Mouse (Mus musculus): ENCODE results near the gene Eef1g. TPM values are rescaled to one million over a fixed set of nuclear protein-coding genes. Genes with fewer than 3 reads are reported as not detected.
A peak's percentile ranks its signal among the peaks of the same experiment; 100 is the strongest.

The Eef1g gene
- total RNA-seq, 2 experiments from 2014 or later, result 423 to 463 TPM

GRCm38 (mm10) chr19:9019298-9019697 lies 52.5 kb downstream of the Eef1g start:
- TF ChIP-seq CTCF (IDR thresholded peaks at IDR 0.05), result no peak
- H3K27ac ChIP-seq, result no peak overlapping the region
- H3K4me3 ChIP-seq, result no peak overlapping the region
- DNase-seq, result no peak
- intact Hi-C loops (cut with DNase I), result no loop called here

GRCm38 (mm10) chr19:9023021-9023778 lies 56.4 kb downstream of the Eef1g start:
- intact Hi-C loops (cut with DNase I), result no loop called here
- no peak for TF ChIP-seq CTCF (IDR thresholded peaks at IDR 0.05)
- peak; percentile 54 for DNase-seq
- Histone ChIP-seq H3K4me3 (no peak overlapping the region), H3K27ac (peak overlapping the region; percentile 71)

GRCm38 (mm10) chr19:9025562-9026257 lies 58.9 kb downstream of the Eef1g start:
- Histone ChIP-seq H3K4me3 (no peak overlapping the region), H3K27ac (peak overlapping the region; percentile 84)
- TF ChIP-seq CTCF (IDR thresholded peaks at IDR 0.05), result no peak
- DNase-seq, result no peak
- intact Hi-C loops (cut with DNase I), result loop anchor here (5.0 kb wide), 1 partner anchor 33 kb away; no protein-coding TSS in a partner anchor

GRCm38 (mm10) chr19:9026634-9027033 lies 59.8 kb downstream of the Eef1g start:
- Histone ChIP-seq H3K4me3 (no peak overlapping the region), H3K27ac (peak overlapping the region; percentile 84)
- no peak for TF ChIP-seq CTCF (IDR thresholded peaks at IDR 0.05)
- intact Hi-C loops (cut with DNase I), result loop anchor here (5.0 kb wide), 1 partner anchor 34 kb away; no protein-coding TSS in a partner anchor
- no peak for DNase-seq

GRCm38 (mm10) chr19:9027795-9028194 lies 61.0 kb downstream of the Eef1g start:
- TF ChIP-seq CTCF (IDR thresholded peaks at IDR 0.05), result no peak
- Histone ChIP-seq H3K27ac (peak overlapping the region; percentile 84), H3K4me3 (0 out of 2 replicates have a peak overlapping the region, but pooled peaks have one; percentile 2)
- intact Hi-C loops (cut with DNase I), result loop anchor here (5.0 kb wide), 1 partner anchor 35 kb away; no protein-coding TSS in a partner anchor
- peak; percentile 64 for DNase-seq

Other genes with a start within 250 kb of the Eef1g start
- 10 to 100 TPM; 33.9 to 35.1 TPM for gene Slc3a2, start 243.7 kb upstream of the Eef1g start, total RNA-seq (2021)
- gene Wdr74, start 231.2 kb upstream of the Eef1g start, total RNA-seq (2021), result 10 to 100 TPM; 15.4 to 16.4 TPM
- gene 1700092M07Rik, start 226.3 kb upstream of the Eef1g start, total RNA-seq (2021), result not detected
- gene Stx5a, start 225.6 kb upstream of the Eef1g start, total RNA-seq (2021), result 10 to 100 TPM; 20.8 to 22.1 TPM
- 10 to 100 TPM; 37.8 to 41.5 TPM for gene Nxf1, start 210.0 kb upstream of the Eef1g start, total RNA-seq (2021)
- gene Tmem223, start 196.0 kb upstream of the Eef1g start, total RNA-seq (2021), result 100 to 1,000 TPM in 1 of 2 experiments, 10 to 100 TPM in 1; 77.2 to 118 TPM
- 10 to 100 TPM in 1 of 2 experiments, 1 to 10 TPM in 1; 7.4 to 10.6 TPM for gene Tmem179b, start 192.6 kb upstream of the Eef1g start, total RNA-seq (2021)
- 1 to 10 TPM; 5.2 to 6.7 TPM for gene Taf6l, start 180.6 kb upstream of the Eef1g start, total RNA-seq (2021)
- gene Polr2g, start 168.5 kb upstream of the Eef1g start, total RNA-seq (2021), result 10 to 100 TPM; 35.6 to 42.6 TPM
- gene Zbtb3, start 164.5 kb upstream of the Eef1g start, total RNA-seq (2021), result 1 to 10 TPM in 1 of 2 experiments, under 1 TPM in 1; 0.82 to 1.1 TPM
- gene Ttc9c, start 147.7 kb upstream of the Eef1g start, total RNA-seq (2021), result 10 to 100 TPM; 11.9 to 12.6 TPM
- 10 to 100 TPM; 40.1 to 49.4 TPM for gene Hnrnpul2, start 147.0 kb upstream of the Eef1g start, total RNA-seq (2021)
- gene AC129217.1, start 137.3 kb upstream of the Eef1g start, total RNA-seq (2021), result not detected
- 10 to 100 TPM; 16.8 to 18.4 TPM for gene Bscl2, start 129.6 kb upstream of the Eef1g start, total RNA-seq (2021)
- not detected for gene Gng3, start 127.8 kb upstream of the Eef1g start, total RNA-seq (2021)
- 1 to 10 TPM; 7.3 to 7.8 TPM for gene Lrrn4cl, start 116.3 kb upstream of the Eef1g start, total RNA-seq (2021)
- 100 to 1,000 TPM; 199 to 235 TPM for gene Ubxn1, start 95.5 kb upstream of the Eef1g start, total RNA-seq (2021)
- 10 to 100 TPM; 57.7 to 59.0 TPM for gene Uqcc3, start 86.1 kb upstream of the Eef1g start, total RNA-seq (2021)
- 1 to 10 TPM in 1 of 2 experiments, under 1 TPM in 1; 0.99 to 6.1 TPM for gene Lbhd1, start 83.3 kb upstream of the Eef1g start, total RNA-seq (2021)
- gene Gm49403, start 83.1 kb upstream of the Eef1g start, total RNA-seq (2021), result not detected
- 10 to 100 TPM; 11.8 to 13.5 TPM for gene 1810009A15Rik, start 78.2 kb upstream of the Eef1g start, total RNA-seq (2021)
- gene Gm49416, start 78.1 kb upstream of the Eef1g start, total RNA-seq (2021), result 1 to 10 TPM in 1 of 2 experiments, under 1 TPM in 1; 0.61 to 5.3 TPM
- 10 to 100 TPM; 10.6 to 12.5 TPM for gene Ints5, start 74.0 kb upstream of the Eef1g start, total RNA-seq (2021)
- gene Ganab, start 69.0 kb upstream of the Eef1g start, total RNA-seq (2021), result 10 to 100 TPM; 21.6 to 26.4 TPM
- 10 to 100 TPM; 32.2 to 35.7 TPM for gene B3gat3, start 46.7 kb upstream of the Eef1g start, total RNA-seq (2021)
- 1 to 10 TPM; 7.3 TPM for gene Rom1, start 37.7 kb upstream of the Eef1g start, total RNA-seq (2021)
- 1 to 10 TPM; 3.4 to 6.2 TPM for gene Eml3, start 37.5 kb upstream of the Eef1g start, total RNA-seq (2021)
- 10 to 100 TPM; 23.5 to 27.2 TPM for gene Mta2, start 25.2 kb upstream of the Eef1g start, total RNA-seq (2021)
- 10 to 100 TPM in 1 of 2 experiments, 1 to 10 TPM in 1; 7.9 to 10.4 TPM for gene Tut1, start 13.2 kb upstream of the Eef1g start, total RNA-seq (2021)
- gene Ahnak, start 22.2 kb downstream of the Eef1g start, total RNA-seq (2021), result 100 to 1,000 TPM; 212 to 217 TPM
- not detected for gene Scgb1a1, start 120.9 kb downstream of the Eef1g start, total RNA-seq (2021)
- gene Asrgl1, start 168.6 kb downstream of the Eef1g start, total RNA-seq (2021), result 10 to 100 TPM; 29.3 to 32.8 TPM